Mouse (Mus musculus): ENCODE measurements around the gene Gaa.

GRCm38 (mm10) chr11:119304904-119305712, 37.4 kb downstream of the Gaa start:
- TF ChIP-seq CTCF (IDR thresholded peaks at IDR 0.05; ENCODE audit: insufficient read depth, low read length), result peak; percentile 52
- no peak for TF ChIP-seq POLR2A (IDR thresholded peaks at IDR 0.05; ENCODE audit: borderline replicate concordance, extremely low read depth, low read depth, low read length)

Measured in lung, adult 2 months (tissue).